Mouse (Mus musculus) thymus, postnatal 0 days (tissue): Measurements from ENCODE around the gene Slitrk6. TPM values are rescaled to one million over a fixed set of nuclear protein-coding genes. Genes with fewer than 3 reads are reported as not detected.

Experiments used
- DNase-seq: peaks from one replicate; pipeline ENCODE4 v3.0.0-alpha.2; 2015; ENCODE audit warnings: low spot score
- polyA plus RNA-seq: library from polyadenylated mRNA; unstranded; fragments of >200 nt; fragmentation: Nextera tagmentation; extraction: Ambion mirVana; gene quantifications from 2 replicates; pipeline ENCODE4 v1.2.1, GENCODE M21; 2015

Slitrk6 gene
- 0.31 and 0.37 TPM in 2 replicates for polyA plus RNA-seq

DNA sequence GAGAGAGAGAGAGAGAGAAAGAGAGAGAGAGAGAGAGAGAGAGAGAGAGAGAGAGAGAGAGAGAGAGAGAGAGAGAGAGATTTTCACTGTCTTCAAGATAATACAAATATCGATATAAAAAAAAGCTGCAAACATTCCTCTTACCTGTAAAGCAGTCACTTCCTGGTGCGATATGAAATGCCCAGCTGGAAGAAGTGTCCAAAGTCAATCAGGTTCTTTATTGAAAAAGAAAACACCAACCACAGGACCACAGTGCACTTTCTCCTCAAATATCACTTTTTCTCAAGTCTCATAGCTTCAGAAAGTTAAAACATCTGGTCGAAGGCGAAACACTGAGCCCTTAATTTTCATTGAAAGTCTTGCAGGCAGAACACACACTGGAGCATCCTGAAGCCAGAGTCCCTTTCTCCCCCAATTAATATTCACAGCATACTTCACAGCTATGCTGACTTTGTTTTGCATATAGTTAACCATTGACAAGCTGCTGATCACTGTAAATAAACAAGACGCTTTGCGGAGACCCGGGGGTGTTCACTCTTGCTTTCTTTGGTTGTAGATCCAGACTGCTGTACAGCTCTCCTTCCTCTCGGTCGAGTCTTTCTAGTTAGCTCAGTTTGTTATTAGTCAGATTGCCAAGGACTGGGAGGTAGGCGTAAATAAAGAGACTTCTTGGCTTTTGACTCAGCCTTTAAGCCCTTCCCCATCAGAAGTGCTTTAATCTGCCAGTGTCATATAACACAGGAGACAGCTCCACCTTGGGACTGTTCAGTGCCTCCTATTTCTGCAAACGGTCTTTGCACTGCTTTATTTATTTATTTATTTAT, at the start of gene Slitrk6:
Gene Slitrk6, minus strand, starts transcription at position 666 of the 824 bp plus-strand sequence.
- no peak for DNase-seq

DNA sequence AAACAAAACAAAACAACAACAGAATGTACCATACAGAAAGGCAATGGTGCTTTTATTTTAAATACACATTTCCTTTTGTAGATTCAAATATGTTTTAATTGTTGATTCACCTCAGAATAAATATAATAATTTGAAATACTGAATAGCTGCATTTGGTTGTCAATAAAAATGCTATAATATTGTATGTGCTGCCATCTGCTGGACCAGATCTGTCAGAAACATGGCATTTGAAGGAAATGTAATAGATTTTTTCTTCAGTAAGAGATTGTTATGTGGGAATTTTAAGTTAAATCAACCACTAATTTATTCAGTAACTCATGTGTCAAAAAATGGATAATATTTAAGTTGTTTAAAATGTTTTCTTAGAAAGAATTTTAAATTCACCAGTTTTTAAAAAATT, 22.6 kb upstream of the Slitrk6 start:
- no peak for DNase-seq

DNA sequence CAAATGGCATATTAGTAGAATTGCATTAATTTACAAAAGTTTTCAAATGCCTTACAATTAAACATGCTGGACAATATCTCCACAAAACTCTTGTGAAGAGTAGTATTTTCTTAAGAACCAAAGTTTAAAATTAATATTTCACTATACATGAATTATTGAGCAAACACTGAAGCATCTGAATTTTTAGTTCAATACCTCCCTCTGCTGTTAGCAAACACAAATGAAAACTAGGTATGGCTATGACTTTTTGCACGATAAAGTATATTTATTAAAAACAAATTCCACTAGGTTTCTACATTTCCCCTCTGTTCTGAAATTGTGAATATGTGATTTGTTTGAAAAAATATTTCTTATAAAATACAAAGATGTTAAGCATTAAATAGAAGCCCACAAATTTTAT, 15.7 kb upstream of the Slitrk6 start:
- DNase-seq: no peak

DNA sequence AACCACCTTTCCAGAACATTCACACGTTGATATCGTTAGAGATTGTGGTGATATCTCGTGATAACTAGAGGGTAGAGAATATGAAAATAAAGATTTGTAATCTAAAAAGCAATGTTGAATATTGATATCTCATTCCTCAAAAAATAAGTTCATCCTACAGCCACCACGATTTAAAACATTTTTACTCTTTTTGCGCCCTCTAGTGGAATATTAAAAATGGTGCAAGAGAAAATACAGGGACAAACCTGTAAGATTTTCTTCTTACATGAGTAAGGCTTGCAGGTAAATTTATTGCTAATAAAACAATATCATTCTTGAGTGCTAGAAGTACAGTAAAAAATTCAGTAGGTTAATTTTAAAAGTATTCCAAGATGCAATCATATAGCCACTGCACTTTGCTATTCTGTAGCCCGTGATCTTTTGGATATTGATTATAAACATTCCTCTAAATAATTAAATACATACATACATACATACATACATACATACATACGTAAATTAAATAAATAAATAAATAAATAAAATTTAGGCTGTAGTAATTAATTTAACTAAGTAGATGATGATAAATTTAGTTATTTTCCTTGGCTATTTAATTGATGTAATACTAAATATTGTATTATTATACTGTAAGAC, 7.8 kb upstream of the Slitrk6 start:
- peak; percentile 17 for DNase-seq

DNA sequence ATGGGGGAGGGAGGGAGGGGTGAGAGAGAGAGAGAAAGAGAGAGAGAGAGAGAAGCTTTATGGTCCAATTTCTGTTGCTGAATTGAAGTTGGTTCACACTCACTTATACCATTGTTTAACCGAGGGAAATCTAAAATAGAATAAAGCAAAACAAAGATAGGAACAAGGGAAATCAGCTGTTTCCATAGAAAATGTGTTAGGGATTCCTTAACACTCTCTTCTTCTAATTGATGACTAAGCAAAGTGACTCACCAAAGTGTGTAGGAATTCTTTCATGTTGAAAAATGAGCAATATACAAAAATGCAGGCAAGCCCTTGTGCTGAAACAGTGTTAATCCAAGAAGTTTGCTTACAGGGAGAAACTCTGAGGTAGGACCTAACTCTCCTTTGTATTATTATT, 6.0 kb upstream of the Slitrk6 start:
- DNase-seq: no peak

DNA sequence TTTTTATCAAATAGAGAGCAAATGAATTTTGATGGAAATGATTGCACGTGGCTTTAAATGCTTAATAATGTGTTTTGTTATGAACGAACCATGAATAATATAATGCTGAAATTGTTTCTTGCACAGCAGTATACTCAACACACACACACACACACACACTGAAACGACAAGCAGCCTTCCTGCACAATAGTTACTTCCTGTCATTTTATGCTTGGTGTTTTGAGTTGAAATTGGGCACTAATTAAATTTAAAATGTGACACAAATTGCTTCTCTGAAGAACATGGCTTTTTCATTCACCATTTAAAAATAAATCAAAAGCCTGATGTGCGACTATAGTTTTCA, 330 bp upstream of the Slitrk6 start:
- no peak for DNase-seq

DNA sequence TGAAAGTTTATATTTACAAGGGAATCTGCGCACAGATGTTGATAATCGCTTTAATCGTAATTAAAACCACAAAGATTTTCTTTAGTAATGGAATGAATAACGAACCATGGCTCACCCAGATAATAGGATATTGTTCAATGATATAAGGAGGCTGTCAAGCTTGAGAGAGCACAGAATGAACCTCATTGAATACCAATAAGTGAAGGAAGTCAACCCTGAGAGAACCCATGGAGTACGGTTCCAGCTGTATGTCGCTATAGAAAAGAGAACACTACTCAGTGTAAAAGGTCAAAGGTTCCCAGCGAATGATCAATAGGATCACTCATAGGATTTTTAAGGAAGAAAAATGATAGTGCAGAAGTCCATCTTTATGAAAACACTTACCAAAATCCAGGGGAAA, 15.1 kb downstream of the Slitrk6 start:
- no peak for DNase-seq

DNA sequence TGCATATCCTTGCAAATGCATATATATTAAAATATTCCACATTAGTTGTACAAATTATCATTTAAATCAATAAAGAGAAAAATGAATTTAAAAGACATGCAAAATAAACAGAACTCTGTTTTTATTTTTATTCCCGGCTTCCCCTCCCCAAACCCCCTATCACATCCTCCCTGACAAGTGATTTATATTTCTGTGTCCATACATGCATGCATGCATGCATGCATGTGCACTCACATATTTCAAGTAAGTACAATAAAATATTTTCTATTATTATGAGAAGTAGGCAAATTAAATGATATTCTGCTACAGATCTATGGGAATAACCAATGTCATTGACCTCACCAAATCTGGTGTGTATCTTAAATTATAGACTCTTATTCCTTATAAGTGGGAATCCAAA, 15.6 kb downstream of the Slitrk6 start:
- no peak for DNase-seq

DNA sequence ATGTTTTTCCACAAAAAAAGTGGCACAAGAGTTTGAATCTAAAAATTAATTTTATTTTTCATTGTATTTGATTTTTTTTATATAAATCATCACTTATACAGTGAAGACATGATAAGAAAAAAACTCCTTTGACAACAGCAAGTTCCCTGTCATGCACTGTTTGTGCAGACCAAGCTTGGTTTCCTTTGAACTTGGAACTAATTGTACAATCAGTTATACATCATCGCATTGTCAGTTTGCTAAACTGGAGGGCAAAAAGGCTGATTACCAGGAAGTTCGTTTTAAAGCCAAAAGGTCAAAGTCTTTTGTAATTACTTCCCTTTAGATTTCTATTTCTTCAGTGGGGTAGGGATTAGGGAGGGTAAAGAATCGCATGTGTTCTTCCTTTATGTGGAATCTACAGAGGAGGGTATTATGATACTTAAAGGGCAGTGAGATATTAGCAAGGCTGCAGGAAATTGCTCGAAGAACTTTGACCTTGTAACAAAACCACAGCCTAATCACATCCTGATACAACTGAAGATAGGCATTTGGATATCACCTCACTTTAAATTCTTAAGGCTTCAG, 26.5 kb downstream of the Slitrk6 start:
- no peak for DNase-seq

DNA sequence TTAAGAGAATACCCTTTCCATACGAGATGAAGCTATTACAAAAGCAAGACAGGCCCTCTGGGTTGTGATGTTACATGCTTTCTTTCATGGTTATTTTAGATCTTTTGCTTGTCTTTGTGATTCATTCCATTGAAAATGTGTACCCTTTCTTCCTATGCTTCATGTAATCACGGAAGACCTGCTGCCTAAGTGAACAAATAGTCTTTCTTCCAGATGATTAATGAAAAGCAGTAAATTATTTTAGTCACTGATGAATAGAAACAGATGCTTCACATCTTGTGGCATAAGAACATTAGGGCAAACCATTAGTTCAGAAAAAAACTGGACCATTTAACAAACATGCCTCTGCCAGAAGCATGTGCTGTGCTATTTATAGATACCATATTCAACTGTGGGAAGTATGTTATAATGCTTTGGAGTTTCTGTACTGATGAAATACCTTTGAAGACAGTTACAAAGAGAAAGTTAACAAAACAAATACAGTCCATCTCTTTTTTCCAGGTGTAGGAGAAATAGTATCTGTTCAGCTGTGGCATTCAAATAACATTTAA, 30.8 kb downstream of the Slitrk6 start:
- no peak for DNase-seq
